Mouse (Mus musculus) midbrain, postnatal 0 days (tissue): ENCODE measurements around the gene Hcn2. TPM values are rescaled to one million over a fixed set of nuclear protein-coding genes. Genes with fewer than 3 reads are reported as not detected.

ENCODE experiments used
- ATAC-seq: fragments of 200-750 bp; cut with Nextera tagmentation; 2 replicates; pipeline ENCODE4 v1.8.0; 2017; ENCODE audit warnings: moderate number of reproducible peaks, mild to moderate bottlenecking, moderate TSS enrichment, moderate library complexity; ENCODE audit not compliant: low FRiP score
- DNase-seq: peaks from one replicate; pipeline ENCODE4 v3.0.0-alpha.2; 2015; ENCODE audit warnings: low spot score
- H3K27ac ChIP-seq: fragments of 300-500 bp; sonication (generic); 2 replicates; pipeline ENCODE4 v1.5.1; 2014; ENCODE audit warnings: low read depth, mild to moderate bottlenecking, low read length, mixed read lengths
- H3K27me3 ChIP-seq: fragments of 300-500 bp; sonication (generic); 2 replicates; pipeline ENCODE4 v1.6.1; 2014; ENCODE audit warnings: low read length, control low read depth, mixed read lengths; ENCODE audit not compliant: insufficient read depth
- H3K36me3 ChIP-seq: fragments of 300-500 bp; sonication (generic); 2 replicates; pipeline ENCODE4 v1.6.1; 2014; ENCODE audit warnings: low read length, control low read depth, mixed read lengths; ENCODE audit not compliant: insufficient read depth
- H3K4me1 ChIP-seq: fragments of 300-500 bp; sonication (generic); 2 replicates; pipeline ENCODE4 v1.6.1; 2014; ENCODE audit warnings: mild to moderate bottlenecking, control low read depth, antibody characterized with exemption, low read length, mixed read lengths; ENCODE audit not compliant: insufficient read depth
- H3K4me2 ChIP-seq: fragments of 300-500 bp; sonication (generic); 2 replicates; pipeline ENCODE4 v1.6.1; 2014; ENCODE audit warnings: low read depth, mild to moderate bottlenecking, low read length, mixed read lengths; ENCODE audit not compliant: poor library complexity, severe bottlenecking
- H3K4me3 ChIP-seq: fragments of 300-500 bp; sonication (generic); 2 replicates; pipeline ENCODE4 v1.5.1; 2014; ENCODE audit warnings: low read depth, mild to moderate bottlenecking, low read length, moderate library complexity
- H3K9ac ChIP-seq: fragments of 300-500 bp; sonication (generic); replicated peaks from 2 replicates; pipeline ENCODE4 v1.6.1; 2014; ENCODE audit warnings: mild to moderate bottlenecking, low read length, moderate library complexity, mixed read lengths; ENCODE audit not compliant: poor library complexity, severe bottlenecking
- H3K9me3 ChIP-seq: fragments of 300-500 bp; sonication (generic); 2 replicates; pipeline ENCODE4 v1.6.1; 2016; ENCODE audit warnings: low read length, control low read depth
- CTCF ChIP-seq: IDR thresholded peaks from 2 replicates; pipeline ENCODE4 v1.5.1; 2016; ENCODE audit warnings: antibody characterized with exemption, mild to moderate bottlenecking
- WGBS: fragments of 180-500 bp; shearing (Covaris S2); extraction: QIAGEN DNeasy Blood & Tissue Kit; methylation state at CpG from one replicate; pipeline ENCODE4 v1.1.7; 2014; 5-methylcytosine and 5-hydroxymethylcytosine counted together
- polyA plus RNA-seq: library from polyadenylated mRNA; unstranded; fragments of >200 nt; fragmentation: Nextera tagmentation; extraction: Ambion mirVana; gene quantifications from 2 replicates; pipeline ENCODE4 v1.2.1, GENCODE M21; 2015
- total RNA-seq: library from RNA; depleted of rRNA; stranded (reverse); fragments of >200 nt; gene quantifications from 2 replicates; pipeline ENCODE4 v1.2.3, GENCODE M21; 2014

Hcn2 gene
- total and polyA plus RNA-seq, 2 experiments from 2014 or later: 5.0 to 66.1 TPM

- DNase-seq (no peak), ATAC-seq (no peak)
- H3K9me3 ChIP-seq: no peaks in the 10 kb centered on the region
- no peaks in the 10 kb centered on the region for H3K4me1 ChIP-seq
- no peak overlapping the region for H3K9ac ChIP-seq
- H3K27ac ChIP-seq: no peak overlapping the region
- 74% methylated on average over 28 of the region's 28 CpGs for WGBS
- no peak overlapping the region for H3K4me2 ChIP-seq
- no peak overlapping the region for H3K4me3 ChIP-seq
- peaks cover 22% of the 10 kb centered on the region for H3K36me3 ChIP-seq
- TF ChIP-seq CTCF: no peak
- no peaks in the 10 kb centered on the region for H3K27me3 ChIP-seq
These were observed 12.2 kb downstream of the Hcn2 start for GRCm38 (mm10) chr10:79728323-79729249.

- WGBS: 79% methylated on average over 13 of the region's 13 CpGs
- H3K4me2 ChIP-seq: no peak overlapping the region
These were observed 13.0 kb downstream of the Hcn2 start for GRCm38 (mm10) chr10:79729357-79729965.

GRCm38 (mm10) chr10:79732500-79732899 is 16.1 kb downstream of the Hcn2 start:
- Histone ChIP-seq H3K4me2 (no peak overlapping the region), H3K9ac (no peak overlapping the region), H3K27ac (no peak overlapping the region), H3K4me3 (no peak overlapping the region), H3K9me3 (no peaks in the 10 kb centered on the region), H3K4me1 (no peaks in the 10 kb centered on the region), H3K36me3 (peaks cover 51% of the 10 kb centered on the region), H3K27me3 (no peaks in the 10 kb centered on the region)
- peak; percentile 64 for TF ChIP-seq CTCF
- WGBS: 93% methylated on average over 1 of the region's 1 CpGs
- DNase-seq (no peak), ATAC-seq (no peak)

More at GRCm38 (mm10) chr10:79729357-79729965, 13.0 kb downstream of the Hcn2 start:
- no peak for DNase-seq
- ATAC-seq: no peak
- Histone ChIP-seq H3K27ac (no peak overlapping the region), H3K4me1 (no peaks in the 10 kb centered on the region), H3K27me3 (no peaks in the 10 kb centered on the region), H3K4me3 (no peak overlapping the region), H3K9ac (no peak overlapping the region), H3K36me3 (peaks cover 28% of the 10 kb centered on the region), H3K9me3 (no peaks in the 10 kb centered on the region)
- no peak for TF ChIP-seq CTCF

- 95% methylated on average over 15 of the region's 15 CpGs for WGBS
- H3K9me3 ChIP-seq: peaks cover 2% of the 10 kb centered on the region
- TF ChIP-seq CTCF: no peak
- H3K4me2 ChIP-seq: no peak overlapping the region
- DNase-seq (no peak), ATAC-seq (no peak)
- H3K4me1 ChIP-seq: no peaks in the 10 kb centered on the region
- no peak overlapping the region for H3K4me3 ChIP-seq
- no peak overlapping the region for H3K9ac ChIP-seq
- H3K27me3 ChIP-seq: no peaks in the 10 kb centered on the region
- peaks cover 63% of the 10 kb centered on the region for H3K36me3 ChIP-seq
- H3K27ac ChIP-seq: no peak overlapping the region
These were observed 17.4 kb downstream of the Hcn2 start for GRCm38 (mm10) chr10:79733847-79734246.

- Histone ChIP-seq H3K36me3 (peaks cover 78% of the 10 kb centered on the region), H3K4me3 (no peak overlapping the region), H3K9me3 (peaks cover 17% of the 10 kb centered on the region), H3K4me1 (no peaks in the 10 kb centered on the region), H3K4me2 (no peak overlapping the region), H3K9ac (no peak overlapping the region), H3K27me3 (no peaks in the 10 kb centered on the region), H3K27ac (no peak overlapping the region)
- no peak for TF ChIP-seq CTCF
- ATAC-seq (no peak), DNase-seq (no peak)
- WGBS: 47% methylated on average over 49 of the region's 52 CpGs
These were observed 18.9 kb downstream of the Hcn2 start for GRCm38 (mm10) chr10:79735361-79735760.

- Histone ChIP-seq H3K4me3 (no peak overlapping the region), H3K36me3 (peaks cover 84% of the 10 kb centered on the region), H3K4me1 (no peaks in the 10 kb centered on the region), H3K9ac (no peak overlapping the region), H3K9me3 (peaks cover 17% of the 10 kb centered on the region), H3K27ac (no peak overlapping the region), H3K27me3 (no peaks in the 10 kb centered on the region), H3K4me2 (no peak overlapping the region)
- no peak for ATAC-seq
- no peak for TF ChIP-seq CTCF
- DNase-seq: no peak
- WGBS: 92% methylated on average over 10 of the region's 14 CpGs
These were observed 20.3 kb downstream of the Hcn2 start for GRCm38 (mm10) chr10:79736706-79737105.
